Mouse (Mus musculus) thymus, adult 2 months (tissue): ENCODE data around the gene Gm3409.

Experiments used
- CTCF ChIP-seq: fragments of 200-500 bp; IDR thresholded peaks from 2 replicates; pipeline ENCODE4 v1.5.1; 2012; ENCODE audit warnings: mild to moderate bottlenecking, control low read depth, low read length, moderate library complexity, borderline replicate concordance; ENCODE audit not compliant: control insufficient read depth, poor library complexity, insufficient read depth; ENCODE audit errors: extremely low read depth
- POLR2A ChIP-seq: fragments of 200-500 bp; IDR thresholded peaks from 2 replicates; pipeline ENCODE4 v1.6.1; 2012; ENCODE audit warnings: mild to moderate bottlenecking, low read length, control low read depth, moderate library complexity; ENCODE audit not compliant: control insufficient read depth, poor library complexity, insufficient read depth; ENCODE audit errors: extremely low read depth

DNA sequence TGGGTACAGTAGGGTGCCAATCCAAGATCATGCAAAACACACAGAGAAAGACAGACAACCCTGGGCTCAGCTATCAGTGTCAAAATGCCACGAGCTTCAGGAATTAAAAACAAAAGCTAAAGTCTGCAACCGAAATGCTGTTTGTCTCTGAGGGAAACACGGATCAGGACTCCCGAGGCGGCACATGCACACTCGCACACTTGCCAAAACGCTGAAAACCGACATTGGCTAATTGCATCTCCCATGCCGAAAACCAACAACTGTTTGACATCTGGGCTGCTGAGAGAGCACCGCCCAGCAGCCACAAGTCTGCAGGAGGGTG, 46.7 kb downstream of the Gm3409 start:
- no peak for TF ChIP-seq CTCF
- TF ChIP-seq POLR2A: no peak
